Mouse (Mus musculus): ENCODE measurements around the gene 1700016C15Rik.
A peak's percentile ranks its signal among the peaks of the same experiment; 100 is the strongest.

1700016C15Rik gene

GRCm38 (mm10) chr1:177796193-177796939 is 66.8 kb downstream of the 1700016C15Rik start, which contains the start of gene Adss:
Gene Adss, minus strand, starts transcription at chr1:177796511.
- peak; percentile 100 for DNase-seq (ENCODE audit: low read depth)

- DNase-seq (ENCODE audit: low read depth): peak; percentile 16
Measured at GRCm38 (mm10) chr1:177797151-177797755, 67.6 kb downstream of the 1700016C15Rik start.

All from NIH3T3 (cell line).